Mouse (Mus musculus): ENCODE data around the gene Ddc.

- TF ChIP-seq CTCF (IDR thresholded peaks at IDR 0.05): no peak
- no peak for TF ChIP-seq EP300 (IDR thresholded peaks at IDR 0.05; ENCODE audit: insufficient read depth, low read depth, low read length)
- TF ChIP-seq POLR2A (IDR thresholded peaks at IDR 0.05; ENCODE audit: insufficient read depth, low read depth, low read length): no peak
These were observed 18.8 kb downstream of the Ddc start for GRCm38 (mm10) chr11:11878981-11879698.
